Mouse (Mus musculus) ES-E14 (cell line): ENCODE measurements around the gene Mef2c.

ENCODE experiments used
- CHD2 ChIP-seq: IDR thresholded peaks from 2 replicates; pipeline ENCODE4 v1.6.1; 2014; ENCODE audit warnings: mild to moderate bottlenecking, low read depth, low read length, inconsistent platforms
- HCFC1 ChIP-seq: IDR thresholded peaks from 2 replicates; pipeline ENCODE4 v1.6.1; 2012; ENCODE audit warnings: low read length, inconsistent platforms, borderline replicate concordance; ENCODE audit not compliant: insufficient read depth
- ZNF384 ChIP-seq: IDR thresholded peaks from 2 replicates; pipeline ENCODE4 v1.6.1; 2012; ENCODE audit warnings: low read depth, low read length, inconsistent platforms

DNA sequence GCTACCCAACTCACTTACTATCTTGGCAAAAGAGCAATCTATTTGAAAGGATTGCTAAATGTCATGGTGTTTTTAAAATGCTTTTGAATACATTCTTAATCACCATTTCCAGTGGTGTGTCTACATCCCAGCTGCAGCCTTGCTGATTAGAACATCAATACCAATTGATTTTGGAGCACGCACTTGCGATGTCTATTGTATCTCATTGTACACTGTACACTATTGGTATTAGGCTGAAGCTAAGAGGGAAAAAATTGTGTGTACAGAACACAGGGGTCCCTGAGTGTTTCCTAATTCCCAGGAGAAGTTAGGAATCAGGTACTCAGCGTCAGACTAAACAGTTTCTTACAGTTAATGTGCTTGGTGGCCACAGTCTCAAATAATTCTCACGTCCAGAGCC lies 19.6 kb upstream of the Mef2c start:
- TF ChIP-seq HCFC1, result no peak
- no peak for TF ChIP-seq ZNF384
- TF ChIP-seq CHD2, result no peak
